Mouse (Mus musculus): ENCODE data around the gene Dcun1d3. TPM values are rescaled to one million over a fixed set of nuclear protein-coding genes. Genes with fewer than 3 reads are reported as not detected.

Dcun1d3 gene
- polyA plus RNA-seq, 1 experiment from 2014 or later = 13.4 TPM

DNA sequence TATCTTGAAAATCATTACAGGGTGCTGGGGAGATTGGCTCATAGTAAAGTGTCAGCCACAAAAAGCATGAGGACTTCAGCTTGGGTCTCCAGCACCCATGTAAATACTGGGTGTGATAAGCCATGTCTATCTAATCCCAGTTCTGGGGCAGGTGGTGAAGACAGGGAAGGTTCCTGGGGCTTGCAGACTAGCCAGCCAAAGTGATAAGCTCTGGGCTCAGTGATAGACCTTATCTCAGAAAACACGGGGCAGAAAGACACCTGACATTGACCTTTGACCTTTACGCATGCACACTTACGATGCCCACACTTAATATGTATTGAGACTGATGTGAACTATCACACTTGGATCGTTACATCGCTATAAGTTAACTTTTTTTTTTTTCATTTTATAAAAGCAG, 31.6 kb downstream of the Dcun1d3 start:
- ATAC-seq (ENCODE audit: insufficient number of reproducible peaks, insufficient read depth, low FRiP score, low TSS enrichment) = no peak
- Histone ChIP-seq H3K27ac (no peak overlapping the region), H3K4me3 (no peak overlapping the region), H3K36me3 (peaks cover 1% of the 10 kb centered on the region; the same call in 1 of the 2 replicates), H3K4me1 (peaks cover 22% of the 10 kb centered on the region), H3K27me3 (no peaks in the 10 kb centered on the region), H3K9ac (no peak overlapping the region), H3K4me2 (replicated peaks) (no peak overlapping the region), H3K9me3 (no peaks in the 10 kb centered on the region)
- 92% methylated on average over 5 of the region's 5 CpGs for WGBS

DNA sequence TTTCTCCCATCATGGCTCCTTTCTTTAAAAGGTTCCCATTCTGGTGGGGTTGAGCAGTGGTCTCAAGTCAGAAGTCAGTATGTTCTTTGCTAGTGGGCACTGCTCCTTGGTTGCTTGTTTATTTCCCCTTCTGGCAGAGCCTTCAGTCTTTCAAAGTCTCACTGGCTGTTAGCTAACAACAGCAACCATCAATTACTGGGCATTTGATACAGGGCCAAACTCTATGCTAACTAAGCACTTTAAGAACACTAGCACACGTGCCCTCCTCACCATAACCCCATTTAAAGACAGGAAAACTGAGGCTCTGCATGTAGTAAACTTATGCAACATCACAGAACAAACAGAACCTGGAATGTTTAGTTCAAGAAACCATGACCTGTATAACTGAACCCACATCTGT, 33.9 kb downstream of the Dcun1d3 start:
- ATAC-seq (ENCODE audit: insufficient number of reproducible peaks, insufficient read depth, low FRiP score, low TSS enrichment) = no peak
- Histone ChIP-seq H3K4me3 (no peak overlapping the region), H3K36me3 (peaks cover 18% of the 10 kb centered on the region), H3K4me2 (replicated peaks) (no peak overlapping the region), H3K27me3 (no peaks in the 10 kb centered on the region), H3K27ac (peak overlapping the region; percentile 86), H3K9ac (no peak overlapping the region), H3K9me3 (no peaks in the 10 kb centered on the region), H3K4me1 (peaks cover 22% of the 10 kb centered on the region)
- WGBS = 46% methylated on average over 1 of the region's 1 CpGs

DNA sequence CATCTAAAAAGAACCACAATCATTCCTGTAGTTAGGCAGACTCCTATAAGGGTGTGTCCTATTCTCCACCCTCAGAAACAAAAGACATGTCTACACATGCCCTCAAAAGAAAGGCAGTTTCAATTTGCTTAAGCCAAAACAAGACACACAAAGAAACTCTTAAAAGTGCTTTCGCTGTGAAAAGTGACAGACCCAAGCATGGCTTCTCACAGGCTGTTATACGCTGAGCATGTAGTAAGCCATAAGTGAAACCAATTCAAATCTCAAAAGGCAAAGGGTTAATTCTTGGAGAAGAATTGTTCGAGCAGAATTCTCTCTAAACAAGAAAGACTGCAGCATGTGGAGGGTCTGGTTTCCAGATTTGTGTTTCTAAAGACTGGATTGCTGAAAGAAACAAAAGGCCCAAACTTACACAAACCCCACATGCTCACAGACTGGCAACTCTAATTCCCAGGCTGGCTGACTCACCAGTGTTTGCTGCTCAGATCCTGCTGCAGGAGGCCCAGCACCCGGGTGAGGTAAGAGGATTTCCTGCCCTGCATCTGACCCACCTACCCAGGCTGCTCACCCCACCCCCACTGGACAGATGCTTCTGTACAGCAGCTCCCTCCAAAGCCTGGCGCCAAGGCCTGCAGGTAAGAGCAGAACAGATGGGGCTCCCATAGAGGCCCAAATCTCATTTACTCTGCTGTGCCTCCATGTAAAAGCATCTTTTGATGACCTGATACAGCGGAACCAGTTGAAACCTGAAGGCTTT, 34.6 kb downstream of the Dcun1d3 start:
- Histone ChIP-seq H3K9me3 (no peaks in the 10 kb centered on the region), H3K27me3 (no peaks in the 10 kb centered on the region), H3K27ac (peak overlapping the region; percentile 86), H3K4me2 (replicated peaks) (0 out of 2 replicates have a peak overlapping the region, but pooled peaks have one; percentile 0), H3K9ac (no peak overlapping the region), H3K4me3 (no peak overlapping the region), H3K36me3 (peaks cover 23% of the 10 kb centered on the region), H3K4me1 (peaks cover 22% of the 10 kb centered on the region)
- peak; percentile 86 for ATAC-seq (ENCODE audit: insufficient number of reproducible peaks, insufficient read depth, low FRiP score, low TSS enrichment)
- 24% methylated on average over 6 of the region's 6 CpGs for WGBS

DNA sequence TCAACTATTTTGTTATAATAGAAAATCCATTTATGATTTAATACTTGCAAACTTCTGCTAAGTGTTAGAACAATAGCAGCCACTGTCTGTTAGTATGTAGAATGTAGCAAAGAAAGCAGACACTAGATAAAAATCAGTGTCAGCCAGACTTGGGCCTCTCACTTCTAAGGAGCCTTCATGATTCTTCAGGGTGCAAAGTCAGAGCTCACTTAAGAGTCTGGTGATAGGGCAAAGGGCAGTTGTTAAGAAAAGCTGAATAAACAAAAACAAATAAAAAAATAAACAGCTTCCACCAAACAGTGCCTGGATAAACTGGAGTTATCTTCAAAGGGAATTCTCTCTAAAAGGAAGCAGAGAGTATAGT, 35.1 kb downstream of the Dcun1d3 start:
- peaks cover 23% of the 10 kb centered on the region for H3K36me3 ChIP-seq
- no peak for ATAC-seq (ENCODE audit: insufficient number of reproducible peaks, insufficient read depth, low FRiP score, low TSS enrichment)
- no peaks in the 10 kb centered on the region for H3K9me3 ChIP-seq
- no peaks in the 10 kb centered on the region for H3K27me3 ChIP-seq
- no peak overlapping the region for H3K4me3 ChIP-seq
- H3K4me1 ChIP-seq = peaks cover 22% of the 10 kb centered on the region
- H3K9ac ChIP-seq = no peak overlapping the region
- H3K27ac ChIP-seq = peak overlapping the region; percentile 86; the same call in 1 of the 2 replicates
- no peak overlapping the region for H3K4me2 ChIP-seq (replicated peaks)

DNA sequence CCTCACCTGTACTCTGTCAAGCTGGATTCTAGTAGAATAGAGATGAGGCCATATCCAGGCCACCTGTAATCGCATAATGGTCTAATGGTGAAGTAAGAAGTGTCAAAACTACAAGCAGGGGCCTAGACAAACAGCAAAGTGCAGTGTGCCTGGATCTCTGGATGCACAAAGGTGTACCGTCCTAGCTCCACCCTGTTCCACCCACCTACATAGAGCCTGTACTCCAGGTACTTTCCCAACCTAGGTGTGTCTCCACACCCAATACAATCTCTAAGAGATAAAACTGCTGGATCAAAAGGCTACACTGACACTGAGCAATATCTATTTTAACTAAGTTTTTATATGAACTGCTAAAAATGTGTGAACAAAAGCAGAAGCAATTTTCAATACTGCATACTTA, 35.5 kb downstream of the Dcun1d3 start:
- H3K9ac ChIP-seq = no peak overlapping the region
- ATAC-seq (ENCODE audit: insufficient number of reproducible peaks, insufficient read depth, low FRiP score, low TSS enrichment) = no peak
- H3K9me3 ChIP-seq = no peaks in the 10 kb centered on the region
- H3K4me3 ChIP-seq = no peak overlapping the region
- H3K27me3 ChIP-seq = no peaks in the 10 kb centered on the region
- H3K27ac ChIP-seq = 0 out of 2 replicates have a peak overlapping the region, but pooled peaks have one; percentile 31
- WGBS = 76% methylated on average over 2 of the region's 2 CpGs
- peaks cover 23% of the 10 kb centered on the region for H3K36me3 ChIP-seq
- no peak overlapping the region for H3K4me2 ChIP-seq (replicated peaks)
- peaks cover 22% of the 10 kb centered on the region for H3K4me1 ChIP-seq

DNA sequence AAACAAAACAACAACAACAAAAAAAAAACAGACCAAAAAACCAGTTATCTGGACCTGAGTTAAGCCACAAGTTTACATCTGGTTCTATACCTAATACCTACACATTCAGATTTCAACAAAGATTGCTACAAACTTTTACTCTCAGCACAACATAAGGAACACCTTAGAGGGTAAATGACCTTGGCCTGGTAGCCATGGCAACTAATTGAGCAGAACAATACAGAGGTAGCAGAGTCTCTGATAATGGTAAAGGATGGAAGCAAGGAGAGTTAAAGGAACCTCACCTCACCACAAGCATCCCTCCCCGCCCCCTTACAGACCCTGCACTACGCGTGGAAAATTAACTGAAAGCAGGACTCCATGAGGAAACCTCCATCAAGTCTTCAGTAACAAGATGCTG, 36.0 kb downstream of the Dcun1d3 start:
- Histone ChIP-seq H3K9me3 (no peaks in the 10 kb centered on the region), H3K36me3 (peaks cover 23% of the 10 kb centered on the region), H3K27ac (0 out of 2 replicates have a peak overlapping the region, but pooled peaks have one; percentile 31), H3K9ac (no peak overlapping the region), H3K27me3 (no peaks in the 10 kb centered on the region), H3K4me2 (replicated peaks) (no peak overlapping the region), H3K4me3 (no peak overlapping the region), H3K4me1 (peaks cover 22% of the 10 kb centered on the region)
- WGBS = 67% methylated on average over 3 of the region's 3 CpGs
- ATAC-seq (ENCODE audit: insufficient number of reproducible peaks, insufficient read depth, low FRiP score, low TSS enrichment) = no peak

DNA sequence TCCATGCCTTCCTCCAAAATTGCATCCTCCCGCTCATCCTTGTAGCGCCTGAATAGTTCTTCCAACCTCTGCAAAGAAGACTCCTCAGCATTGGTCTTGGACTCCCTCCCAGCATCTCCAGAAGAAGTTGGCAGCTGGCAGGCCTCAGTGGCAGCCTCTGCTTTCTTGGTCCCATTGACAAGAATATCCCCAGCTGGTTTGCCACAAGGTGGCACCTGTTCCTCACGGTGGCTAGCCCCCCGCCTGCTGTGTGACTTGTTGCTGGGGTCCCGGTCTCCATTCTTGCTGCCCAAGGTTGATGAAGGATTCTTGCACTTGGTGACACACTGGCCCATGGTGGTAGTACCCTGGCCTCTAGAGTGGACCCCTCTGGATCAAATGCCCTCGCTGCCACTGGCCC, 36.6 kb downstream of the Dcun1d3 start:
- Histone ChIP-seq H3K4me3 (no peak overlapping the region), H3K36me3 (peaks cover 23% of the 10 kb centered on the region), H3K4me1 (peaks cover 22% of the 10 kb centered on the region), H3K27me3 (no peaks in the 10 kb centered on the region), H3K4me2 (replicated peaks) (no peak overlapping the region), H3K9ac (no peak overlapping the region), H3K27ac (no peak overlapping the region), H3K9me3 (no peaks in the 10 kb centered on the region)
- no peak for ATAC-seq (ENCODE audit: insufficient number of reproducible peaks, insufficient read depth, low FRiP score, low TSS enrichment)
- WGBS = 85% methylated on average over 6 of the region's 6 CpGs

DNA sequence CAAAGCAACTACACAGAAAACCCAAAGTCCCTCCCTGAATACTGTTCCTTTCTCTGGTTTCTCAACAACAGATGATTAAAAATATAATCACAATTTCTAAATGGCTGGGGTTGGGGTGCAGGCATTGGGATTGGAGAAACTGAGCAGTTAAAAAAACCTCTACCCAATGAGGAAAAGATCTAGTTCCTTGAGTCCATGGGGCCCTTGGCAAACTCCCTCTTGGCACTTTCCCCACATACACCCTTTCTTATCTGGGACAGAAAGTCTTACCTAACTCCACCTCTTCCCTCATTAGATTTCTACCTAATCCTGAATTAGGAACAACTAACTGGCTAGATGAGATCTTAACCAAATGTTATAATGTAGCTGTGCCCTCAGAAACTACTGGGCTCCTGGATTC, 41.1 kb downstream of the Dcun1d3 start:
- no peaks in the 10 kb centered on the region for H3K9me3 ChIP-seq
- H3K36me3 ChIP-seq = peaks cover 34% of the 10 kb centered on the region
- H3K9ac ChIP-seq = no peak overlapping the region
- no peak overlapping the region for H3K27ac ChIP-seq
- peaks cover under 1% of the 10 kb centered on the region; the same call in 1 of the 2 replicates for H3K4me1 ChIP-seq
- ATAC-seq (ENCODE audit: insufficient number of reproducible peaks, insufficient read depth, low FRiP score, low TSS enrichment) = no peak
- H3K27me3 ChIP-seq = no peaks in the 10 kb centered on the region
- no peak overlapping the region for H3K4me2 ChIP-seq (replicated peaks)
- H3K4me3 ChIP-seq = no peak overlapping the region

DNA sequence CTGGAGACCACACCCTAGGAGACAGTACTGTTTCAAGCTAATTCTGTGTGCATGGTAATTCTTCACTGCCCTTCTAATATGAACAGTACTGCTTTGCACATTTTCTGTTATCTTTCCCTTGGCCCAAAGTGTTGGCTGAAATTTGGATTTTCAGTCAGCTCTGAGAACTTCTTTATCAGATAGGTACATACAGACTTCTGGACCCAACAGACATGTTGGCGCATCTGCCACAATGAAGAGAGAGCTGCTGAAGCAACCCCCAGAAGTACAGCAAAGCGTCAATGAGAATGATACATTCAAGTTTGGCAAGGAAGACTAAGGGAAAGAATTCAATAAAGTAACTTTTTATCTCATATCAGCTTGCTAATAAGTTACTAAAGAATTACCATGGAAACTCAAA, 41.7 kb downstream of the Dcun1d3 start:
- Histone ChIP-seq H3K9ac (no peak overlapping the region), H3K36me3 (peaks cover 32% of the 10 kb centered on the region)
- 97% methylated on average over 2 of the region's 2 CpGs for WGBS

DNA sequence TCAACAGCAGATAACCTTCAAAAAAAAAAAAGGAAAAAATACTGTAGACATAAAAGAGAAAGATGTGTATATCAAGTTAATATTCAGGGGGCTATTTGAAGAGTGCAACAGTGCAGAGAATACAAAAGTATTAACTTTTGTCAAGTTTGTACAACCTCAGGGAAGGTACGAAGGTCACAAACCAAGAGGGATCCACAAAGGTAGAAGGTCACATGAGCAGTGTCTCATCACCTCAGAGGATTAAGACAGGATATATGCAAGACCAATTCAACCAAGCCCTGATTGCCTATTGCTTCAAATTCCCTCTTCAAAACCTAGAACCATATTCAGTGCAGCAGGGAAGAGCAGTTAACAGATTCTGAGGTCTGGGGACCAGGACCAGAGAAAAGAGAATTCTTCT, 42.9 kb downstream of the Dcun1d3 start:
- WGBS = 94% methylated on average over 1 of the region's 1 CpGs

More for the DNA sequence above, 41.7 kb downstream of the Dcun1d3 start:
- Histone ChIP-seq H3K4me3 (no peak overlapping the region), H3K4me2 (replicated peaks) (no peak overlapping the region), H3K9me3 (no peaks in the 10 kb centered on the region), H3K27me3 (no peaks in the 10 kb centered on the region), H3K27ac (no peak overlapping the region), H3K4me1 (no peaks in the 10 kb centered on the region)
- no peak for ATAC-seq (ENCODE audit: insufficient number of reproducible peaks, insufficient read depth, low FRiP score, low TSS enrichment)

DNA sequence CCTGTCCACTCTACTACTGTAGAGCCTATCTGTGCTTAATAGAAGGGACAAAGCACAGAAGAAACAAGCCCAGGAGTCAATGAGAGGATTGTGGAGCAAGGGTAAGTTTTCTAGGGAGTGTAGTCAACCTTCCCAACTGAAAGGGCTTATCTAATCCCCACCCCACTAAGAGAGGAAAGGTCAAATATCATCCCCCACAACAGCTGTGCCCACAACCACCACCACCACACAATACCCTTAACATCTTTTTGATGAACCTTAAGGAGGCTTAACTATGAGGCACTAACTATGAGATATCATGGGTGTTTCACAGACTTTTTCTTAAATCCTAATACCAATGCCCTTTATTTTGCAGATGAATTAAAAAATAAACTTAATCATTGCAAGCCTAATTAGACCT, 43.6 kb downstream of the Dcun1d3 start:
- no peak for ATAC-seq (ENCODE audit: insufficient number of reproducible peaks, insufficient read depth, low FRiP score, low TSS enrichment)
- Histone ChIP-seq H3K9me3 (no peaks in the 10 kb centered on the region), H3K36me3 (peaks cover 17% of the 10 kb centered on the region; the same call in 1 of the 2 replicates), H3K4me3 (no peak overlapping the region), H3K27me3 (no peaks in the 10 kb centered on the region), H3K4me1 (no peaks in the 10 kb centered on the region), H3K27ac (no peak overlapping the region), H3K9ac (no peak overlapping the region), H3K4me2 (replicated peaks) (no peak overlapping the region)

More for the DNA sequence above, 42.9 kb downstream of the Dcun1d3 start:
- no peaks in the 10 kb centered on the region for H3K9me3 ChIP-seq
- H3K4me2 ChIP-seq (replicated peaks) = no peak overlapping the region
- H3K9ac ChIP-seq = no peak overlapping the region
- no peaks in the 10 kb centered on the region for H3K4me1 ChIP-seq
- no peak for ATAC-seq (ENCODE audit: insufficient number of reproducible peaks, insufficient read depth, low FRiP score, low TSS enrichment)
- H3K27ac ChIP-seq = no peak overlapping the region
- no peaks in the 10 kb centered on the region for H3K27me3 ChIP-seq
- no peak overlapping the region for H3K4me3 ChIP-seq
- peaks cover 24% of the 10 kb centered on the region; the same call in 1 of the 2 replicates for H3K36me3 ChIP-seq

DNA sequence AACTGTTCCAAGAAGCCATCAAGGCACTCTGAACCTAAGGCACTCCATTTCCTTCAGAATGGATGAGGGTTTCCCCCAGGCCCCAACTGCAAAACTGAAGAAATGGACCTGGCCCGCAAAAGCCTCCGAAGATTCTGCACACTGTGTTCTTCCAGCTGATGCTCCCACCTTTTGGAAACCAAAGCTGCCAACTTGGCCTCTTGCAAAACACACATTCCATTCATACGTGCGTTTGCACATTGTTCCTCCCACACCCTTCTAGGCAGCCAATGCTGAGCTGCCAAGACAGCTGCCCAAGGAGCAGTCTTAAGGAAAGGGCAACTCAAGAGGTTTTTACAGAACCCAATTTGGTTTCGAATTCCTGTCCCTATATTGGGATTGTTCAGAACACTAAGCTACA, 45.4 kb downstream of the Dcun1d3 start:
- Histone ChIP-seq H3K9me3 (no peaks in the 10 kb centered on the region), H3K27ac (no peak overlapping the region), H3K4me1 (no peaks in the 10 kb centered on the region), H3K36me3 (peaks cover 11% of the 10 kb centered on the region; the same call in 1 of the 2 replicates), H3K9ac (no peak overlapping the region), H3K4me3 (no peak overlapping the region), H3K4me2 (replicated peaks) (no peak overlapping the region), H3K27me3 (no peaks in the 10 kb centered on the region)
- no peak for ATAC-seq (ENCODE audit: insufficient number of reproducible peaks, insufficient read depth, low FRiP score, low TSS enrichment)
- WGBS = 85% methylated on average over 5 of the region's 5 CpGs

Measured in embryonic facial prominence, embryonic 12.5 days (tissue).